Mouse (Mus musculus) liver, embryonic 14.5 days (tissue): ENCODE data around the gene Ucp3. TPM values are rescaled to one million over a fixed set of nuclear protein-coding genes. Genes with fewer than 3 reads are reported as not detected.

ENCODE experiments used
- ATAC-seq: fragments of 200-750 bp; cut with Nextera tagmentation; 2 replicates; pipeline ENCODE4 v1.8.0; 2017; ENCODE audit warnings: moderate number of reproducible peaks, mild to moderate bottlenecking, moderate library complexity; ENCODE audit not compliant: insufficient read depth
- DNase-seq, 3 experiments: peaks; one replicate each; pipeline ENCODE4 v3.0.0-alpha.2; 2012 to 2013; ENCODE audit warnings: low read depth in 3 of 3, low spot score in 3 of 3
- H3K27ac ChIP-seq: fragments of 300-500 bp; sonication (generic); 2 replicates; pipeline ENCODE4 v1.5.1; 2014; ENCODE audit warnings: moderate library complexity, mild to moderate bottlenecking, control low read depth, inconsistent platforms
- H3K27me3 ChIP-seq: fragments of 300-500 bp; sonication (generic); 2 replicates; pipeline ENCODE4 v1.6.1; 2014; ENCODE audit warnings: mild to moderate bottlenecking, low read length, moderate library complexity; ENCODE audit not compliant: control insufficient read depth, insufficient read depth
- H3K36me3 ChIP-seq: fragments of 300-500 bp; sonication (generic); replicated peaks from 2 replicates; pipeline ENCODE4 v1.6.1; 2014; ENCODE audit warnings: low read depth; ENCODE audit not compliant: control insufficient read depth, insufficient read depth
- H3K4me1 ChIP-seq, 2 experiments: fragments of 200-500 bp in 1 of 2; fragments of 300-500 bp in 1 of 2; sonication (generic) in 1 of 2; replicated peaks; 2 replicates each; pipeline ENCODE4 v1.6.1; 2012 to 2014; ENCODE audit warnings: antibody characterized with exemption in 1 of 2, inconsistent platforms in 1 of 2, low read length in 1 of 2; ENCODE audit not compliant: control insufficient read depth in 2 of 2, insufficient read depth in 2 of 2
- H3K4me2 ChIP-seq: fragments of 300-500 bp; sonication (generic); 2 replicates; pipeline ENCODE4 v1.6.1; 2014; ENCODE audit warnings: low read depth, mild to moderate bottlenecking, control low read depth, moderate library complexity
- H3K4me3 ChIP-seq, 2 experiments: fragments of 200-500 bp in 1 of 2; fragments of 300-500 bp in 1 of 2; sonication (generic) in 1 of 2; 2 replicates each; pipeline ENCODE4 v1.5.1; 2012 to 2014; ENCODE audit warnings: low read depth in 2 of 2, low read length in 2 of 2, mild to moderate bottlenecking in 2 of 2, control low read depth in 1 of 2, inconsistent platforms in 1 of 2, moderate library complexity in 1 of 2; ENCODE audit not compliant: insufficient read depth in 1 of 2
- H3K9ac ChIP-seq: fragments of 300-500 bp; sonication (generic); replicated peaks from 2 replicates; pipeline ENCODE4 v1.6.1; 2014; ENCODE audit warnings: mild to moderate bottlenecking, control low read depth, moderate library complexity
- H3K9me3 ChIP-seq: fragments of 300-500 bp; sonication (generic); 2 replicates; pipeline ENCODE4 v1.6.1; 2016; ENCODE audit warnings: low read length, mixed read lengths; ENCODE audit not compliant: control insufficient read depth
- CTCF ChIP-seq: IDR thresholded peaks from 2 replicates; pipeline ENCODE4 v1.5.1; 2016; ENCODE audit warnings: antibody characterized with exemption, low read depth, control low read depth
- EP300 ChIP-seq: IDR thresholded peaks from 2 replicates; pipeline ENCODE4 v1.6.1; 2016; ENCODE audit warnings: antibody characterized with exemption, low read depth
- WGBS: fragments of 180-500 bp; shearing (Covaris S2); extraction: QIAGEN DNeasy Blood & Tissue Kit; methylation state at CpG from one replicate; pipeline ENCODE4 v1.1.7; 2014; ENCODE audit not compliant: insufficient replicate concordance; 5-methylcytosine and 5-hydroxymethylcytosine counted together
- polyA plus RNA-seq, 2 experiments: library from polyadenylated mRNA; depleted of rRNA in 1 of 2; stranded (reverse) in 1 of 2; unstranded in 1 of 2; fragments of >200 nt; fragmentation: Nextera tagmentation in 1 of 2; extraction: Ambion mirVana in 1 of 2; gene quantifications; 2 replicates each; pipeline versions ENCODE4 v1.2.1 to v1.2.3; 2012 to 2014

The Ucp3 gene
- polyA plus RNA-seq, 2 experiments: 0.02 TPM; not detected in 1

DNA sequence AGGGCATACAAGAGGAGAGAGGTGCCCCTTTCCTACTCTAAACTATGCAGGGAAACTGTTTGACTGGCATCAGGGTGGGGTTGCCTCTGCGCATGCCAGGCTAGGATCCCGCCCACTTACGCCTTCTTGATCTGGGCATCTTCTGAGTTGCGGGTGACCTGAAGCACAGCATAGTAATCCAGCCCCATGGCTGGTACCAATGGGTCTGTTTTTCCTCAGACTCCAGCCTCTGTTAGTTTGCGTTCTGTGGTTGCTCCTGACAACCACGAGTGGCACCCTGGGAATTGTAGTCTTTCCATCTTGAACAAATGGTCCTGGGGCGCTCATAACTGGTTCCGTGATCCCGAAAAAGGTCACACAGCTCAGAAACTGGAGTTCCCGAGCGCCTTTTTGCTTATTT, 41.8 kb downstream of the Ucp3 start, which contains the start of gene Dnajb13:
Gene Dnajb13 (minus strand): TSS at position 388 of the 400 bp plus-strand sequence.
- TF ChIP-seq EP300 (no peak), CTCF (no peak)
- Histone ChIP-seq H3K4me2 (no peak within 1 kb of the TSS), H3K27ac (no peak within 1 kb of the TSS), H3K9ac (no peak within 1 kb of the TSS), H3K27me3 (no peaks in the 10 kb centered on the region; the same call in 1 of the 2 replicates), H3K36me3 (no peaks in the 10 kb centered on the region), H3K4me3 (no peak within 1 kb of the TSS), H3K9me3 (no peaks in the 10 kb centered on the region), H3K4me1 (no peaks in the 10 kb centered on the region)
- DNase-seq (no peak), ATAC-seq (no peak; the same call in 1 of the 2 replicates)
- WGBS: 50% methylated on average over 11 of the region's 11 CpGs

DNA sequence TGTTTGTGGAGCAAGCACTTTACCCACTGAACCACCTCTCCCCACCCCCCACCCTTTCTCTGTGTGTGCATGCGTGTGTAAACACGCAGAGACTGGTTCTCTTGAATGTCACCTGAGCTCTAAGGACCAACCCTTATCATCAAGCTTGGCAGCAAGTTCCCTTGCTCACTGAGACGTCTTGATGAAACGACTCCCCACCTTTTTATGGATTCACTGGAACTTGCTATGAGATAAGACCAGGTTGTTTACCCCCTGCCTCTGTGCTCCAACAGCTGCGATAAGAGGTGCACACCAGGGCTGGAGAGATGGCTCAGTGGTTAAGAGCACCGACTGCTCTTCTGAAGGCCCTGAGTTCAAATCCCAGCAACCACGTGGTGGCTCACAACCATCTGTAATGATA, 47.4 kb downstream of the Ucp3 start:
- ATAC-seq: no peak; the same call in 1 of the 2 replicates
- H3K9ac ChIP-seq: no peak overlapping the region
- no peaks in the 10 kb centered on the region for H3K4me1 ChIP-seq
- no peak for TF ChIP-seq EP300
- TF ChIP-seq CTCF: no peak
- no peak overlapping the region for H3K4me3 ChIP-seq
- H3K27ac ChIP-seq: no peak overlapping the region
- DNase-seq: no peak
- no peaks in the 10 kb centered on the region for H3K9me3 ChIP-seq
- H3K4me2 ChIP-seq: no peak overlapping the region
- no peaks in the 10 kb centered on the region; the same call in 1 of the 2 replicates for H3K27me3 ChIP-seq
- H3K36me3 ChIP-seq: no peaks in the 10 kb centered on the region
- WGBS: 39% methylated on average over 7 of the region's 7 CpGs

DNA sequence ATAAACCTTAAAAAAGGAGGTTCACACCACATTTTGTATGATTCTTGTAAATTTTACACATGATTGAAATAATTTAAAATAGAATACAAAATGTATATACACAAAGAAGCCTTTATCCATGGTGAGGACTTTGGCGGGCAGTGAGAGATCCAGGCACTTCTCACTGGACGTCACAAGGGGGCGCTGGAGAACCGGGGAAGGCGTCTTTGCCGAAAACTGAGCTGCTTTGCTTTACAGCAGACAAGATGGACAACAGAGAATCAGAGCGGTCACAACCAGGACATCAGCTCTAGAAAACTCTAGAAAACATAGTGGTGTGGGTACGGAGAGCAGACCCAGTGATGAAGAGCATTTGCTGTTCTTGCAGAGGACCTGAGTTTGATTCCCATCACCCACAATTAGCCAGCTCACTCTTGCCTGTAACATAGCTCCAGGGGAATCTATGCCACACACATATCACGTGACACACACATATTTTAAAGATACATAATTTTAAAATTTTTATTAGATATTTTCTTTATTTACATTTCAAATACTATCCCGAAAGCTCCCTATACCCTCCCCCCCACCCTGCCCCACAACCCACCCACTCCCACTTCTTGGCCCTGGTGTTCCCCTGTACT, 48.0 kb downstream of the Ucp3 start:
- H3K27me3 ChIP-seq: no peaks in the 10 kb centered on the region; the same call in 1 of the 2 replicates
- ATAC-seq: peak; percentile 47; the same call in 1 of the 2 replicates
- H3K27ac ChIP-seq: no peak overlapping the region
- H3K36me3 ChIP-seq: no peaks in the 10 kb centered on the region
- peak in 2 of 3 experiments; percentile 57 to 62 for DNase-seq
- H3K4me2 ChIP-seq: no peak overlapping the region
- no peak overlapping the region for H3K4me3 ChIP-seq
- peak; percentile 97 for TF ChIP-seq CTCF
- no peak for TF ChIP-seq EP300
- H3K4me1 ChIP-seq: no peaks in the 10 kb centered on the region
- H3K9me3 ChIP-seq: no peaks in the 10 kb centered on the region
- WGBS: 18% methylated on average over 10 of the region's 10 CpGs
- H3K9ac ChIP-seq: no peak overlapping the region

DNA sequence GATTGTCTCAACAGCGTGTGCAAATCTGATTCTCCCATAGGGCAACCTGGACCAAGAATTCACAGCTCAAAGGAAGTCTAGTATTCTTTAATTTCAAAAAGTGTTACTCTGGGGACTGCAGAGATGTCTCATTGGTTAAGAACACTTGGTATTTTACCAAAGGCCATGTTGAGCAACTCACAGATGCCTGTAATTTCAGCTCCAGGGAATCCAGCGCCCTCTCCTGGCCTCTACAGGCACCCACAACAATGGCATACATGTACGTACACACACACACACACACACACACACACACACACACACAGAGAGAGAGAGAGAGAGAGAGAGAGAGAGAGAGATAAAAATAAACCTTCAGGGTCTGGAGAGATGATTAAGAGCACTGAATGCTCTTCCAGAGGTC, 49.4 kb downstream of the Ucp3 start:
- Histone ChIP-seq H3K27me3 (no peaks in the 10 kb centered on the region; the same call in 1 of the 2 replicates), H3K4me1 (no peaks in the 10 kb centered on the region), H3K36me3 (no peaks in the 10 kb centered on the region), H3K4me3 (no peak overlapping the region), H3K9ac (no peak overlapping the region), H3K27ac (no peak overlapping the region), H3K4me2 (no peak overlapping the region), H3K9me3 (no peaks in the 10 kb centered on the region)
- ATAC-seq (no peak), DNase-seq (no peak)
- no peak for TF ChIP-seq EP300
- TF ChIP-seq CTCF: no peak
- WGBS: 63% methylated on average over 3 of the region's 3 CpGs

DNA sequence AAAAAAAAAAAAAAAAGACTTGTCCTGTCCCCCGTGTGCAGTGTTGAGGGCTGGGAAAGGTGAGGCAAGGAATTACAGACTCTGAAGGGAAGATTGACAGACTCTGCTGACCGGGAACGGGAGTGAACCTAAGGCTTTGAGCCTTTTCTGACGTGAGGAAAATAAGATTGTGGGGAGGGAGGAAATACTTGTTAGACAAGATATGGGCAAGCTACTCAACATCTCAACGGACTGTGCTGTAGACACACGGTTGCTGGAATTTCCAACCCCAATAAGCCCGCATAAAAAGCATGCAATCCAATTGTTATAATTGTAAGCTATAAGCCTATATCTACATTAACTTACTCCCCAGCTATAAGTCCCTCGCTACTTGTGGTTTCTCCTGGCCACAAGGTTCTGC, 51.9 kb downstream of the Ucp3 start:
- WGBS: 26% methylated on average over 8 of the region's 8 CpGs
- no peak overlapping the region for H3K4me2 ChIP-seq

More for the DNA sequence above, 51.9 kb downstream of the Ucp3 start:
- no peaks in the 10 kb centered on the region for H3K9me3 ChIP-seq
- no peaks in the 10 kb centered on the region for H3K36me3 ChIP-seq
- no peak overlapping the region for H3K27ac ChIP-seq
- H3K4me1 ChIP-seq: no peaks in the 10 kb centered on the region
- H3K9ac ChIP-seq: no peak overlapping the region
- no peak for TF ChIP-seq EP300
- TF ChIP-seq CTCF: no peak
- DNase-seq: no peak
- no peak for ATAC-seq
- no peaks in the 10 kb centered on the region for H3K27me3 ChIP-seq
- H3K4me3 ChIP-seq: no peak overlapping the region
